Mouse (Mus musculus): ENCODE measurements around the gene Fuca1. TPM values are rescaled to one million over a fixed set of nuclear protein-coding genes. Genes with fewer than 3 reads are reported as not detected.

Gene Fuca1
- total and polyA plus RNA-seq, 3 experiments: 26.8 to 48.6 TPM; not detected in 1

GRCm38 (mm10) chr4:135898380-135899049 is 22.0 kb upstream of the Fuca1 start:
- peak; percentile 97 for DNase-seq (ENCODE audit: low read depth, low spot score)
- Histone ChIP-seq H3K4me1 (ENCODE audit: control insufficient read depth in 1 of 2, insufficient read depth in 2 of 2, low read length in 2 of 2) (peaks cover 19 to 38% of the 10 kb centered on the region in 2 experiments), H3K36me3 (ENCODE audit: control insufficient read depth in 1 of 2, insufficient read depth in 2 of 2, low read length in 2 of 2) (peaks cover 0 to 24% of the 10 kb centered on the region in 2 experiments; a peak in 2 of 4 replicates), H3K79me2 (ENCODE audit: control insufficient read depth, insufficient read depth, low read length, poor library complexity) (peaks cover 5% of the 10 kb centered on the region), H3K9ac (ENCODE audit: control insufficient read depth, low read depth, low read length, poor library complexity, severe bottlenecking) (peak overlapping the region; percentile 77), H3K27ac (ENCODE audit: control insufficient read depth, low read depth, low read length) (peak overlapping the region; percentile 99), H3K4me3 (ENCODE audit: control insufficient read depth in 1 of 2, insufficient read depth in 1 of 2, low read depth in 2 of 2, low read length in 2 of 2) (peak overlapping the region; percentile 37 to 44), H3K9me3 (replicated peaks; ENCODE audit: insufficient read depth, low read length) (no peaks in the 10 kb centered on the region), H3K27me3 (ENCODE audit: control insufficient read depth in 1 of 2, insufficient read depth in 2 of 2, low read length in 2 of 2) (no peaks in the 10 kb centered on the region)
- TF ChIP-seq TCF12 (IDR thresholded peaks at IDR 0.05; ENCODE audit: low read depth, low read length): peak; percentile 89
- peak; percentile 51 to 76 for TF ChIP-seq POLR2A (IDR thresholded peaks at IDR 0.05; ENCODE audit: control insufficient read depth in 1 of 2, insufficient read depth in 1 of 2, low read depth in 1 of 2, low read length in 2 of 2, poor library complexity in 1 of 2)
- no peak for TF ChIP-seq E2F4 (IDR thresholded peaks at IDR 0.05; ENCODE audit: borderline replicate concordance, low read depth, low read length)
- no peak for TF ChIP-seq GABPA (IDR thresholded peaks at IDR 0.05; ENCODE audit: low read depth, low read length)
- TF ChIP-seq BHLHE40 (IDR thresholded peaks at IDR 0.05; ENCODE audit: borderline replicate concordance, low read depth, low read length): peak; percentile 58; the same call in 1 of the 2 replicates
- TF ChIP-seq KAT2A (conservative IDR thresholded peaks at IDR 0.05; ENCODE audit: low read depth, low read length): no peak
- TF ChIP-seq ZMIZ1 (IDR thresholded peaks at IDR 0.05; ENCODE audit: low read depth, low read length): peak; percentile 81; the same call in 1 of the 2 replicates
- no peak for TF ChIP-seq JUND (IDR thresholded peaks at IDR 0.05; ENCODE audit: low read depth, low read length)
- peak; percentile 58 for TF ChIP-seq MAZ (IDR thresholded peaks at IDR 0.05; ENCODE audit: low read depth, low read length)
- peak; percentile 93 for TF ChIP-seq ETS1 (IDR thresholded peaks at IDR 0.05; ENCODE audit: low read depth, low read length)
- peak in 1 of 3 experiments; percentile 8; a peak in 1 of 6 replicates for TF ChIP-seq CTCF (IDR thresholded peaks at IDR 0.05 in 2 of 3, conservative IDR thresholded peaks at IDR 0.05 in 1 of 3; ENCODE audit: control insufficient read depth in 1 of 3, insufficient read depth in 1 of 3, low read depth in 2 of 3, low read length in 3 of 3, poor library complexity in 1 of 3, severe bottlenecking in 1 of 3)
- TF ChIP-seq TAL1 (IDR thresholded peaks at IDR 0.05; ENCODE audit: low read length): peak; percentile 86
- peak; percentile 74 for TF ChIP-seq MAX (IDR thresholded peaks at IDR 0.05; ENCODE audit: low read length)
- no peak for TF ChIP-seq NRF1 (IDR thresholded peaks at IDR 0.05; ENCODE audit: insufficient read depth, low read depth, low read length, poor library complexity, severe bottlenecking)
- TF ChIP-seq GATA1 (IDR thresholded peaks at IDR 0.05; ENCODE audit: low read depth, low read length): peak; percentile 94
- peak; percentile 84 to 89 for TF ChIP-seq EP300 (IDR thresholded peaks at IDR 0.05; ENCODE audit: low read depth in 1 of 2, low read length in 2 of 2)
- TF ChIP-seq MYB (IDR thresholded peaks at IDR 0.05; ENCODE audit: low read depth, low read length): no peak
- no peak for TF ChIP-seq MAFK (IDR thresholded peaks at IDR 0.05; ENCODE audit: borderline replicate concordance, low read depth, low read length)
- peak; percentile 70; the same call in 1 of the 2 replicates for TF ChIP-seq NELFE (IDR thresholded peaks at IDR 0.05; ENCODE audit: low read depth, low read length)
- peak; percentile 72 for TF ChIP-seq RCOR1 (IDR thresholded peaks at IDR 0.05; ENCODE audit: low read depth, low read length)
- TF ChIP-seq UBTF (IDR thresholded peaks at IDR 0.05; ENCODE audit: borderline replicate concordance, insufficient read depth, low read depth, low read length): no peak
- TF ChIP-seq SMC3 (IDR thresholded peaks at IDR 0.05; ENCODE audit: low read depth, low read length): no peak
- no peak for TF ChIP-seq CHD2 (IDR thresholded peaks at IDR 0.05; ENCODE audit: low read length)
- TF ChIP-seq POLR2AphosphoS2 (IDR thresholded peaks at IDR 0.05; ENCODE audit: low read length): peak; percentile 78; the same call in 1 of the 2 replicates
- TF ChIP-seq ZNF384 (IDR thresholded peaks at IDR 0.05; ENCODE audit: low read depth, low read length): 0 out of 2 replicates have a peak, but pooled peaks have one; percentile 19
- TF ChIP-seq USF1 (IDR thresholded peaks at IDR 0.05; ENCODE audit: low read depth, low read length): peak; percentile 66
- peak; percentile 53; the same call in 1 of the 2 replicates for TF ChIP-seq CHD1 (IDR thresholded peaks at IDR 0.05; ENCODE audit: low read depth, low read length)
- peak; percentile 82; the same call in 1 of the 2 replicates for TF ChIP-seq MXI1 (IDR thresholded peaks at IDR 0.05; ENCODE audit: low read depth, low read length)
- no peak for TF ChIP-seq USF2 (IDR thresholded peaks at IDR 0.05; ENCODE audit: borderline replicate concordance in 1 of 2, insufficient read depth in 1 of 2, low read depth in 1 of 2, low read length in 2 of 2)
- TF ChIP-seq MYC (IDR thresholded peaks at IDR 0.05; ENCODE audit: low read depth, low read length): 0 out of 2 replicates have a peak, but pooled peaks have one; percentile 55
- TF ChIP-seq TBP (IDR thresholded peaks at IDR 0.05; ENCODE audit: low read depth, low read length): peak; percentile 76
- peak; percentile 95 for TF ChIP-seq SIN3A (IDR thresholded peaks at IDR 0.05; ENCODE audit: low read length)
- TF ChIP-seq ELF1 (IDR thresholded peaks at IDR 0.05; ENCODE audit: low read depth, low read length): no peak
- TF ChIP-seq ZC3H11A (IDR thresholded peaks at IDR 0.05; ENCODE audit: low read depth, low read length): no peak
- TF ChIP-seq MEF2A (IDR thresholded peaks at IDR 0.05; ENCODE audit: extremely low read depth, insufficient replicate concordance, low read depth, low read length, poor library complexity, severe bottlenecking): no peak
- no peak for TF ChIP-seq POLR2AphosphoS5 (IDR thresholded peaks at IDR 0.05; ENCODE audit: borderline replicate concordance, low read depth, low read length)
